8 mouse cellular contexts compared by ENCODE assay signal in genomic region chr2:145167051-145167663, GRCm38 (mm10). TPM values are rescaled to one million over a fixed set of nuclear protein-coding genes. Genes with fewer than 3 reads are reported as not detected.
DNase-seq lines count a peak whose midpoint lies in the region; ATAC-seq and TF ChIP-seq lines count a peak whose summit lies in the region.

No protein-coding gene starts in this region.

- peak overlapping the region; percentile 78 for H3K4me2 ChIP-seq in forebrain, embryonic 15.5 days (replicated peaks)
- H3K4me2 ChIP-seq in liver, embryonic 14.5 days (ENCODE audit: low read depth), result peak overlapping the region; percentile 67
- H3K4me2 ChIP-seq in neural tube, embryonic 11.5 days (ENCODE audit: low read depth), result peak overlapping the region; percentile 85

- DNase-seq in cerebellum, adult 11 months, result peak; percentile 48
- peak; percentile 81 to 83 for DNase-seq in heart, postnatal 10 days
- peak; percentile 73 to 75 for DNase-seq in kidney, postnatal 25 days
- DNase-seq in liver, embryonic 14.5 days (ENCODE audit: low read depth in 3 of 3, low spot score in 3 of 3), result peak; percentile 18 to 24 (median 24)
- DNase-seq in neural tube, embryonic 11.5 days (ENCODE audit: low spot score), result peak; percentile 79
- DNase-seq in thymus, adult 2 months, result peak; percentile 13

- WGBS in forebrain, embryonic 15.5 days, result under 1% methylated on average over 36 of the region's 38 CpGs
- 1% methylated on average over 37 of the region's 38 CpGs for WGBS in liver, embryonic 14.5 days (ENCODE audit: insufficient replicate concordance)
- 1% methylated on average over 36 of the region's 38 CpGs for WGBS in neural tube, embryonic 11.5 days
- 1% methylated on average over 38 of the region's 38 CpGs for WGBS in thymus, adult 2 months

- intact Hi-C loops in heart, postnatal 10 days (cut with DNase I), result loop anchor here (1.0 kb wide), 1 partner anchor 350 kb away; no protein-coding TSS in a partner anchor

- peak overlapping the region; percentile 70 for H3K9ac ChIP-seq in forebrain, embryonic 15.5 days (replicated peaks)
- no peak overlapping the region for H3K9ac ChIP-seq in liver, embryonic 14.5 days (replicated peaks)
- peak overlapping the region; percentile 83 for H3K9ac ChIP-seq in neural tube, embryonic 11.5 days (ENCODE audit: low read length)

- no peak for TF ChIP-seq EP300 in liver, embryonic 14.5 days (IDR thresholded peaks at IDR 0.05; ENCODE audit: low read depth)

- no peak for TF ChIP-seq POLR2A in thymus, adult 2 months (IDR thresholded peaks at IDR 0.05; ENCODE audit: control insufficient read depth, extremely low read depth, insufficient read depth, low read length, poor library complexity)

- peak overlapping the region; percentile 89 for H3K27ac ChIP-seq in forebrain, embryonic 15.5 days (replicated peaks)
- no peak overlapping the region for H3K27ac ChIP-seq in liver, embryonic 14.5 days
- H3K27ac ChIP-seq in neural tube, embryonic 11.5 days (ENCODE audit: low read depth, low read length), result peak overlapping the region; percentile 83
- H3K27ac ChIP-seq in thymus, adult 2 months (ENCODE audit: control insufficient read depth, insufficient read depth, low read length), result no peak overlapping the region

- H3K9me3 ChIP-seq in forebrain, embryonic 15.5 days, result no peaks in the 10 kb centered on the region
- H3K9me3 ChIP-seq in liver, embryonic 14.5 days (ENCODE audit: control insufficient read depth, low read length), result no peaks in the 10 kb centered on the region
- H3K9me3 ChIP-seq in neural tube, embryonic 11.5 days (ENCODE audit: control insufficient read depth, low read length), result no peaks in the 10 kb centered on the region

- H3K4me3 ChIP-seq in forebrain, embryonic 15.5 days, result peak overlapping the region; percentile 58
- H3K4me3 ChIP-seq in liver, embryonic 14.5 days (ENCODE audit: insufficient read depth in 1 of 2, low read depth in 2 of 2, low read length in 2 of 2), result peak overlapping the region; percentile 55 to 58; a peak in 3 of 4 replicates
- peak overlapping the region; percentile 75 for H3K4me3 ChIP-seq in neural tube, embryonic 11.5 days (ENCODE audit: low read depth, low read length)
- peak overlapping the region; percentile 6 for H3K4me3 ChIP-seq in thymus, adult 2 months (ENCODE audit: control insufficient read depth, insufficient read depth, low read length)

- peak; percentile 38 for ATAC-seq in CD4-positive, CD25-positive, alpha-beta regulatory T cell, adult 4 months
- ATAC-seq in forebrain, embryonic 15.5 days (replicated peaks), result peak; percentile 79
- peak; percentile 27; the same call in 1 of the 2 replicates for ATAC-seq in liver, embryonic 14.5 days (ENCODE audit: insufficient read depth)
- peak; percentile 74 for ATAC-seq in neural tube, embryonic 11.5 days (ENCODE audit: insufficient read depth, low FRiP score, low TSS enrichment)

- no peaks in the 10 kb centered on the region for H3K27me3 ChIP-seq in forebrain, embryonic 15.5 days
- H3K27me3 ChIP-seq in liver, embryonic 14.5 days (ENCODE audit: control insufficient read depth, insufficient read depth, low read length), result peaks cover 7% of the 10 kb centered on the region
- H3K27me3 ChIP-seq in neural tube, embryonic 11.5 days (ENCODE audit: control insufficient read depth, insufficient read depth, low read length), result no peaks in the 10 kb centered on the region
- no peaks in the 10 kb centered on the region; the same call in 1 of the 2 replicates for H3K27me3 ChIP-seq in thymus, adult 2 months (ENCODE audit: control insufficient read depth, insufficient read depth, low read length)

- no peaks in the 10 kb centered on the region for H3K36me3 ChIP-seq in forebrain, embryonic 15.5 days
- no peaks in the 10 kb centered on the region for H3K36me3 ChIP-seq in liver, embryonic 14.5 days (replicated peaks; ENCODE audit: control insufficient read depth, insufficient read depth, low read depth)
- no peaks in the 10 kb centered on the region for H3K36me3 ChIP-seq in neural tube, embryonic 11.5 days (ENCODE audit: control insufficient read depth, insufficient read depth, low read length)
- no peaks in the 10 kb centered on the region for H3K36me3 ChIP-seq in thymus, adult 2 months (ENCODE audit: control insufficient read depth, insufficient read depth, low read length)

- peak; percentile 76 for TF ChIP-seq CTCF in liver, embryonic 14.5 days (IDR thresholded peaks at IDR 0.05; ENCODE audit: low read depth)
- no peak for TF ChIP-seq CTCF in thymus, adult 2 months (IDR thresholded peaks at IDR 0.05; ENCODE audit: borderline replicate concordance, control insufficient read depth, extremely low read depth, insufficient read depth, low read length, poor library complexity)

- H3K4me1 ChIP-seq in forebrain, embryonic 15.5 days, result peaks cover 12% of the 10 kb centered on the region
- H3K4me1 ChIP-seq in liver, embryonic 14.5 days (replicated peaks; ENCODE audit: control insufficient read depth in 2 of 2, insufficient read depth in 2 of 2, low read length in 1 of 2), result peaks cover 0 to 5% of the 10 kb centered on the region in 2 experiments; a peak in 2 of 4 replicates
- H3K4me1 ChIP-seq in neural tube, embryonic 11.5 days (ENCODE audit: control insufficient read depth, insufficient read depth, low read length), result peaks cover 2% of the 10 kb centered on the region; the same call in 1 of the 2 replicates
- no peaks in the 10 kb centered on the region for H3K4me1 ChIP-seq in thymus, adult 2 months (replicated peaks; ENCODE audit: control insufficient read depth, insufficient read depth, low read length)

RNA-seq across cellular contexts. Expression of gene Slc24a3, which starts 0.4 kb away (rescaled TPM):
- polyA plus RNA-seq in CD4-positive, CD25-positive, alpha-beta regulatory T cell, adult 4 months (2017; shearing (Covaris generic)), result 1 to 10 TPM in 1 of 2 experiments, under 1 TPM in 1; 0.90 to 1.1 TPM
- polyA plus RNA-seq in forebrain, embryonic 15.5 days (2015; fragmentation: Nextera tagmentation; extraction: Ambion mirVana), result 5.5 and 5.9 TPM in 2 replicates
- total RNA-seq in heart, postnatal 10 days (2021), result 1 to 10 TPM; 3.6 to 6.5 TPM
- polyA plus RNA-seq in liver, embryonic 14.5 days (2012; rRNA removed), result 0.58 and 0.73 TPM in 2 replicates
- polyA plus RNA-seq in liver, embryonic 14.5 days (2014; fragmentation: Nextera tagmentation; extraction: Ambion mirVana), result 0.58 and 0.63 TPM in 2 replicates
- 5.9 and 6.2 TPM in 2 replicates for polyA plus RNA-seq in neural tube, embryonic 11.5 days (2014; fragmentation: Nextera tagmentation; extraction: Ambion mirVana)
- polyA plus RNA-seq in thymus, adult 2 months (2012; rRNA removed), result 2.7 and 3.7 TPM in 2 replicates

Comparison
In these comparisons a context has a peak if more than half of its experiments do, and no peak if none do; other contexts are left out.
1. ATAC-seq: peak in every context shown above with its lines; median percentile 79 in forebrain, embryonic 15.5 days; 74 in neural tube, embryonic 11.5 days; 38 in CD4-positive, CD25-positive, alpha-beta regulatory T cell, adult 4 months; 27 in liver, embryonic 14.5 days.
2. DNase-seq: peak in every context shown above with its lines; median percentile 82 in heart, postnatal 10 days; 79 in neural tube, embryonic 11.5 days; 74 in kidney, postnatal 25 days; 48 in cerebellum, adult 11 months; 24 in liver, embryonic 14.5 days; 13 in thymus, adult 2 months.
3. H3K27ac ChIP-seq: peak in forebrain, embryonic 15.5 days (single experiment) and neural tube, embryonic 11.5 days (single experiment); none in liver, embryonic 14.5 days (single experiment) and thymus, adult 2 months (single experiment).
4. H3K4me3 ChIP-seq: peak in every context shown above with its lines; median percentile 75 in neural tube, embryonic 11.5 days; 58 in forebrain, embryonic 15.5 days; 56 in liver, embryonic 14.5 days; 6 in thymus, adult 2 months.
5. Peak in every context shown above with its lines, with median percentiles within 50 percentile points of each other: H3K4me2 ChIP-seq.